Mouse (Mus musculus) intestine, embryonic 16.5 days (tissue): Measurements from ENCODE around the gene Txndc2. TPM values are rescaled to one million over a fixed set of nuclear protein-coding genes. Genes with fewer than 3 reads are reported as not detected.
A peak's percentile ranks its signal among the peaks of the same experiment; 100 is the strongest.

Experiments used
- ATAC-seq: fragments of 200-750 bp; cut with Nextera tagmentation; 2 replicates; pipeline ENCODE4 v1.8.0; 2017; ENCODE audit warnings: moderate TSS enrichment, moderate library complexity
- H3K27ac ChIP-seq: fragments of 300-500 bp; sonication (generic); 2 replicates; pipeline ENCODE4 v1.5.1; 2014; ENCODE audit warnings: mild to moderate bottlenecking, low read length
- H3K27me3 ChIP-seq: fragments of 300-500 bp; sonication (generic); replicated peaks from 2 replicates; pipeline ENCODE4 v1.6.1; 2014; ENCODE audit warnings: low read length, control low read depth, mixed read lengths; ENCODE audit not compliant: control insufficient read depth, insufficient read depth
- H3K36me3 ChIP-seq: fragments of 300-500 bp; sonication (generic); 2 replicates; pipeline ENCODE4 v1.6.1; 2014; ENCODE audit warnings: low read length, control low read depth; ENCODE audit not compliant: control insufficient read depth, insufficient read depth
- H3K4me1 ChIP-seq: fragments of 300-500 bp; sonication (generic); 2 replicates; pipeline ENCODE4 v1.6.1; 2014; ENCODE audit warnings: low read length, control low read depth, mixed read lengths; ENCODE audit not compliant: control insufficient read depth, insufficient read depth
- H3K4me2 ChIP-seq: fragments of 300-500 bp; sonication (generic); 2 replicates; pipeline ENCODE4 v1.6.1; 2014; ENCODE audit warnings: low read depth, low read length, control low read depth
- H3K4me3 ChIP-seq: fragments of 300-500 bp; sonication (generic); 2 replicates; pipeline ENCODE4 v1.5.1; 2014; ENCODE audit warnings: mild to moderate bottlenecking, low read length
- H3K9ac ChIP-seq: fragments of 300-500 bp; sonication (generic); 2 replicates; pipeline ENCODE4 v1.6.1; 2014; ENCODE audit warnings: low read depth, low read length
- H3K9me3 ChIP-seq: fragments of 300-500 bp; sonication (generic); 2 replicates; pipeline ENCODE4 v1.6.1; 2016; ENCODE audit warnings: low read length, control low read depth; ENCODE audit not compliant: control insufficient read depth
- WGBS: fragments of 180-500 bp; shearing (Covaris S2); extraction: QIAGEN DNeasy Blood & Tissue Kit; methylation state at CpG from one replicate; pipeline ENCODE4 v1.1.7; 2014; 5-methylcytosine and 5-hydroxymethylcytosine counted together
- polyA plus RNA-seq: library from polyadenylated mRNA; unstranded; fragments of >200 nt; fragmentation: Nextera tagmentation; extraction: Ambion mirVana; gene quantifications from 2 replicates; pipeline ENCODE4 v1.2.1, GENCODE M21; 2015

Gene Txndc2
- polyA plus RNA-seq, 1 experiment from 2014 or later = not detected

- Histone ChIP-seq H3K27ac (no peak overlapping the region), H3K27me3 (no peaks in the 10 kb centered on the region), H3K4me1 (0 out of 2 replicates have a peak, but pooled peaks cover 2% of the 10 kb centered on the region), H3K36me3 (no peaks in the 10 kb centered on the region), H3K9me3 (no peaks in the 10 kb centered on the region), H3K9ac (no peak overlapping the region), H3K4me3 (no peak overlapping the region), H3K4me2 (no peak overlapping the region)
- no peak for ATAC-seq
- WGBS = 84% methylated on average over 3 of the region's 3 CpGs
Measured at GRCm38 (mm10) chr17:65675985-65676384, 34.0 kb upstream of the Txndc2 start.

DNA sequence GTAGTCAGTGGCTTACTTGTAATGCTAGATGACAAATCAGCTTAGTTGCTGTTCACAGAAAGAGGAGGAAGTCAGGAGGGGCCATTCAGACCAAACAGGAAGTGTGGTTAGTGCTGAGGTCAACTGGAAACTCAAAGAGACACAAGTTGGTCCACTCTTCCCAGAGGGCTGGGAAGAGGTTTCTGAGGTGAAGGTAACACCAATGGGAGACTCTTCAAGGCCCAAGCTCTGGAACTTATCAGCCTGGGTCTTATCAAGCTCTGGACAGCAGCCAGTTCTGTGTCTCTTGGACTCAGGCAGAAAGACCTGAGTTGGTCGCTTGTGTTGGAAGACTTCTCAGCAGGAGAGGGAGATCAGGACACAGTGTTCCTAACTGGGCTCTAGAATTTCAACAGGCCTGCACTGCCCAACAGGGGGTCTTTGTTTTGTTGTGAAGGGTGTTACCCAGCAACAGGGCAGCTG, 32.8 kb upstream of the Txndc2 start:
- Histone ChIP-seq H3K27me3 (no peaks in the 10 kb centered on the region), H3K4me1 (0 out of 2 replicates have a peak, but pooled peaks cover 1% of the 10 kb centered on the region), H3K9ac (no peak overlapping the region), H3K4me2 (no peak overlapping the region), H3K27ac (no peak overlapping the region), H3K4me3 (no peak overlapping the region), H3K9me3 (no peaks in the 10 kb centered on the region), H3K36me3 (no peaks in the 10 kb centered on the region)
- ATAC-seq = peak; percentile 28; the same call in 1 of the 2 replicates
- 55% methylated on average over 1 of the region's 1 CpGs for WGBS

DNA sequence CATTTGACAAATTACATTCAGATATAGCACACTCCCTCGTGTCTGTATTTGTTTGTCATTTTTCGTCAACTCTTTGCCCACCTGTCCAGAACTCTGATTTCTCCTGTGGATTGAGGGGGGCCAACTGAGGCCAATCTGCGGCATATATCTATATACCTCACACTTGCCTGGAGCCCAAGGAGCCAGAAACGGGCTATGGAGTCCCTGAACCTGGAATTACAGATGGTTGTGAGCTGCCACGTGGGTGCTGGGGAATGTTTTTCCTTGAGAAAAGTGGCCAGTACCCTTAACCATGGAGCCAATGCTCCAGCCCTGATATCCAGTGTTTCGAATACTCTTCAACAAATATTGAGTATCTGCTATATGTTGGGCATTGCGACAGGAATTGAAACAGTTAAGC, 31.0 kb upstream of the Txndc2 start:
- H3K27ac ChIP-seq = no peak overlapping the region
- no peaks in the 10 kb centered on the region for H3K9me3 ChIP-seq
- H3K4me1 ChIP-seq = no peaks in the 10 kb centered on the region
- no peak overlapping the region for H3K9ac ChIP-seq
- H3K27me3 ChIP-seq = no peaks in the 10 kb centered on the region
- 88% methylated on average over 7 of the region's 7 CpGs for WGBS
- no peak for ATAC-seq
- no peak overlapping the region for H3K4me3 ChIP-seq
- H3K4me2 ChIP-seq = no peak overlapping the region
- no peaks in the 10 kb centered on the region for H3K36me3 ChIP-seq

DNA sequence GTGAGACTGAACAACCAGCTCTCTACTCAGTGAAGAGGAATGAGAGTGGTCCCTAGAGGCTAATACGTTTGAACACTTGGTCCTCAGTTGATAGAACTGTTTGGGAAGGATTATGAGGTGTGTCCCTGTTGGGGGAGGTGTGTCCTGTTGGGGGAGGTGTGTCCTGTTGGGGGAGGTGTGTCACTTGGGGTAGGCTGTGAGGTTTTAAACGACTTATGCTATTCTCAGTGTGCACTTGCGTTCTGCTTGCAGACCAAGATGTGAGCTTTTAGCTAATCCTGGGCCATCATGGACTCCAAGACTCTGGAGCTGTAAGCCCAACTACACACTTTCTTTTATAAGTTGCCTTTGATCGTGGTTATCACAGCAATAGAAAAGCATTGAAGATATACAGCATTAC, 27.1 kb upstream of the Txndc2 start:
- WGBS = 79% methylated on average over 4 of the region's 4 CpGs
- no peak for ATAC-seq
- no peak overlapping the region for H3K27ac ChIP-seq

DNA sequence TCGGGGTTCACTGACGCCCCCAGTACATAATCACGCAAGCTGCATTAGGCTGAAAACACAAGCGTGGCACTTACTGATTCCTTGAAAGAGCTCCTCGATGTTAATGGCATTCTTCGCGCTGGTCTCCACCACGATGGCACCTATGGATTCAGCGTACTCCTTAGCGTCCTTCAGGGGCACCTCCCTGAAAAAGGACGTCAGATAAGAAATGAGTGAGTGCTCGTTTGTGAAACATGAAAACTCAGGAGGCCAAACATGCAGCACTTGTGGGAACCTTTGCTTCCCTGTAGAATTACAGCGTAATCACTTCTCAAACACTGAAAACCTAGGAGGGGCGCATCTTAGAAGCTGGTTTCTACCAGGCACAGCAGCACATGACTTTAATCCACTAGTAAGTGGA, 25.8 kb upstream of the Txndc2 start:
- H3K4me2 ChIP-seq = no peak overlapping the region
- H3K4me1 ChIP-seq = no peaks in the 10 kb centered on the region
- H3K9ac ChIP-seq = no peak overlapping the region
- no peak overlapping the region for H3K27ac ChIP-seq
- no peaks in the 10 kb centered on the region for H3K27me3 ChIP-seq
- no peaks in the 10 kb centered on the region for H3K9me3 ChIP-seq
- no peaks in the 10 kb centered on the region for H3K36me3 ChIP-seq
- no peak overlapping the region for H3K4me3 ChIP-seq
- WGBS = 82% methylated on average over 14 of the region's 14 CpGs
- ATAC-seq = no peak

More for the DNA sequence above, 27.1 kb upstream of the Txndc2 start:
- H3K4me2 ChIP-seq = no peak overlapping the region
- H3K4me3 ChIP-seq = no peak overlapping the region
- no peaks in the 10 kb centered on the region for H3K9me3 ChIP-seq
- H3K27me3 ChIP-seq = no peaks in the 10 kb centered on the region
- no peaks in the 10 kb centered on the region for H3K36me3 ChIP-seq
- no peaks in the 10 kb centered on the region for H3K4me1 ChIP-seq
- H3K9ac ChIP-seq = no peak overlapping the region

DNA sequence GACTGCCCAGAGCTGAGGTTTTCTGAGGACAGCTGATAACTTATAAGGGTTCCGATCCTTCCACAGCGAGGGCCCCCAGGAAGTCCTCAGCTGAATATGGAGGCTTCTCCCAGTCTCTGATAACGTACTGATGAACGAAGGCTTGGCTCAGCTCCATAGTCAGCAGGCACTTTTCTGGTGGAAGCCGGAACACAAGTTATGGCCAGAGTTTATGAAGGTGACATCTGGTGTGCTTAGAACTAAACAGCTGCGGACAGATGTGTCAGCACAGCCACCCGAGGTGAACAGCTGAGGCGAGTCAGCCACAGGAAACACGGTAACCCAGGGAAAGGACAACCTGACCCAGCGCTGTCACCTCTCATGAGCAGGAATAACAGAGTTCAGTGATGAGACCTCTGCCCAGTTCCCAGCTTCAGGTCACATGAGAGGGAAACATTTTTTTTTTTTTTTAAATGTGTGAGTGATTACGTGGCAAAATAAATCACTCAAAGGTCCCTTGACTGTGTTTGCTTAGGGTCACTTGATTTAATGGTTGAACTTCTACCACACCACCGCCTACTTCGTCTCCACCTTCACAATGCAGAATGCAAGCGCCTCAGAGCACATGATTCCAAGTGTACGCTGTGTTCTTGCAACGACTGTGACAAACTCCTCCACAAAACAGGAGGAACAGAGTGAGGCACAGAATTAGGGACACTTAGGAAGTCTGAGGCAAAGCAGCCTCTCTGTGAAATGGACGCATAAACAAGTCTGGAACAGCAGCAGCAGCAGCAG, 24.6 kb upstream of the Txndc2 start:
- Histone ChIP-seq H3K9ac (no peak overlapping the region), H3K4me3 (no peak overlapping the region), H3K4me2 (no peak overlapping the region), H3K27me3 (no peaks in the 10 kb centered on the region), H3K36me3 (no peaks in the 10 kb centered on the region), H3K27ac (peak overlapping the region; percentile 12; the same call in 1 of the 2 replicates), H3K9me3 (no peaks in the 10 kb centered on the region), H3K4me1 (no peaks in the 10 kb centered on the region)
- ATAC-seq = peak; percentile 70
- WGBS = 48% methylated on average over 17 of the region's 17 CpGs

- Histone ChIP-seq H3K27me3 (no peaks in the 10 kb centered on the region), H3K36me3 (no peaks in the 10 kb centered on the region), H3K4me3 (no peak overlapping the region), H3K9ac (no peak overlapping the region), H3K4me1 (no peaks in the 10 kb centered on the region), H3K27ac (no peak overlapping the region), H3K9me3 (no peaks in the 10 kb centered on the region), H3K4me2 (no peak overlapping the region)
- WGBS = 77% methylated on average over 12 of the region's 12 CpGs
- ATAC-seq = 0 out of 2 replicates have a peak, but pooled peaks have one; percentile 31
Measured at GRCm38 (mm10) chr17:65665786-65666387, 23.9 kb upstream of the Txndc2 start.

GRCm38 (mm10) chr17:65663329-65664078, 21.5 kb upstream of the Txndc2 start:
- no peaks in the 10 kb centered on the region for H3K4me1 ChIP-seq
- no peak overlapping the region for H3K9ac ChIP-seq
- no peak overlapping the region for H3K4me3 ChIP-seq
- peak; percentile 40; the same call in 1 of the 2 replicates for ATAC-seq
- H3K27me3 ChIP-seq = no peaks in the 10 kb centered on the region
- H3K9me3 ChIP-seq = no peaks in the 10 kb centered on the region
- no peak overlapping the region for H3K4me2 ChIP-seq
- WGBS = 68% methylated on average over 14 of the region's 14 CpGs
- H3K27ac ChIP-seq = no peak overlapping the region
- no peaks in the 10 kb centered on the region for H3K36me3 ChIP-seq

DNA sequence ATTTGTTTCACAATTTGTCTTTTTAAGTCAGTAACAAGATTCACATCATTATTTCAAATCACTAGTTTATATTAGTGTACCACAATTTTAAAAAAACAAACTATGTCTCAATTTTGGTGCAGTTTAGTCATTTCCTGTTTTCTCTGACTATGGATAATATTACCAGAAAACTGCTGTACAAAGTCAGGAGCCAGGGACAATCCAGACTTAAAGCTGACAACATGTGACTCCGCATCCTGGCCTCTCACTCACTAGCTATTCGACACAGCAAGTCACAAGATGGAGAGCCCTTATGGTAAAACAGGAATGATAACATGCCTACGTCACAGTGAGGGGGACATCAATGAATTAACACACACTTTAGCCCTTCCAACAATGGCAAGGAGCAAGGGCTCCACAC, 20.7 kb upstream of the Txndc2 start:
- Histone ChIP-seq H3K9ac (no peak overlapping the region), H3K27me3 (no peaks in the 10 kb centered on the region), H3K4me2 (no peak overlapping the region), H3K36me3 (no peaks in the 10 kb centered on the region), H3K4me1 (no peaks in the 10 kb centered on the region), H3K9me3 (no peaks in the 10 kb centered on the region), H3K4me3 (no peak overlapping the region), H3K27ac (no peak overlapping the region)
- no peak for ATAC-seq
- 82% methylated on average over 3 of the region's 3 CpGs for WGBS
